Mouse (Mus musculus) neural tube, embryonic 11.5 days (tissue): ENCODE data around the gene Gm42372. TPM values are rescaled to one million over a fixed set of nuclear protein-coding genes. Genes with fewer than 3 reads are reported as not detected.

ENCODE experiments used
- ATAC-seq: fragments of 200-750 bp; cut with Nextera tagmentation; 2 replicates; pipeline ENCODE4 v1.8.0; 2017; ENCODE audit warnings: moderate number of reproducible peaks, mild to moderate bottlenecking, moderate TSS enrichment, moderate library complexity; ENCODE audit not compliant: insufficient read depth, low FRiP score, low TSS enrichment
- DNase-seq: peaks from one replicate; pipeline ENCODE4 v3.0.0-alpha.2; 2015; ENCODE audit warnings: low spot score
- H3K27ac ChIP-seq: fragments of 300-500 bp; sonication (generic); 2 replicates; pipeline ENCODE4 v1.5.1; 2014; ENCODE audit warnings: low read depth, mild to moderate bottlenecking, low read length
- H3K27me3 ChIP-seq: fragments of 300-500 bp; sonication (generic); 2 replicates; pipeline ENCODE4 v1.6.1; 2014; ENCODE audit warnings: mild to moderate bottlenecking, low read length, mixed read lengths; ENCODE audit not compliant: control insufficient read depth, insufficient read depth
- H3K36me3 ChIP-seq: fragments of 300-500 bp; sonication (generic); 2 replicates; pipeline ENCODE4 v1.6.1; 2014; ENCODE audit warnings: mild to moderate bottlenecking, low read length, moderate library complexity, mixed read lengths; ENCODE audit not compliant: control insufficient read depth, insufficient read depth
- H3K4me1 ChIP-seq: fragments of 300-500 bp; sonication (generic); 2 replicates; pipeline ENCODE4 v1.6.1; 2014; ENCODE audit warnings: low read length, mixed read lengths; ENCODE audit not compliant: control insufficient read depth, insufficient read depth
- H3K4me2 ChIP-seq: fragments of 300-500 bp; sonication (generic); 2 replicates; pipeline ENCODE4 v1.6.1; 2014; ENCODE audit warnings: low read depth, mild to moderate bottlenecking, moderate library complexity
- H3K4me3 ChIP-seq: fragments of 300-500 bp; sonication (generic); 2 replicates; pipeline ENCODE4 v1.5.1; 2014; ENCODE audit warnings: low read depth, low read length
- H3K9ac ChIP-seq: fragments of 300-500 bp; sonication (generic); 2 replicates; pipeline ENCODE4 v1.6.1; 2014; ENCODE audit warnings: mild to moderate bottlenecking, low read length
- H3K9me3 ChIP-seq: fragments of 300-500 bp; sonication (generic); 2 replicates; pipeline ENCODE4 v1.6.1; 2016; ENCODE audit warnings: low read length; ENCODE audit not compliant: control insufficient read depth
- WGBS: fragments of 180-500 bp; shearing (Covaris S2); extraction: QIAGEN DNeasy Blood & Tissue Kit; methylation state at CpG from one replicate; pipeline ENCODE4 v1.1.7; 2014; 5-methylcytosine and 5-hydroxymethylcytosine counted together
- polyA plus RNA-seq: library from polyadenylated mRNA; unstranded; fragments of >200 nt; fragmentation: Nextera tagmentation; extraction: Ambion mirVana; gene quantifications from 2 replicates; pipeline ENCODE4 v1.2.1, GENCODE M21; 2014

The Gm42372 gene
- polyA plus RNA-seq, 1 experiment from 2014 or later, result 1.8 TPM

DNA sequence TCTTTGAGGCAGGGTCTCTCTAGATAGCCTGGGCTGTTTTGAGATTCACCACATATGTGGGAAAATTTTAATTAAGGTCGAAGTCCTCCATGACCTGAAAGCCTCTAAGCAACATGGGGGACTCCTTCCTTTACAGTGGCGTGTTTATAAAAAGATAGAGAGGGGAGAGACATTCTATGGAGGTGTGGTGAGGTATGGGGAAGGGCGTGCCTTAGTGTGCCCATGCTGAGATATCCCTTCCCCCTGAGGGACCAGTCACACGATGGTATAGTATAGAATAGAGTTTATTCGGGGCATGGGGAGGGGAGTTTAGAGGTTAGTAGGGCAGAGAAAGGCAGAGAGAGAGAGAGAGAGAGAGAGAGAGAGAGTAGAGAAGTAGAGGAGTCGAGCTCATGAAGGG lies 4.7 kb upstream of the Gm42372 start:
- peaks cover 15% of the 10 kb centered on the region for H3K4me1 ChIP-seq
- H3K27ac ChIP-seq, result no peak overlapping the region
- no peaks in the 10 kb centered on the region for H3K36me3 ChIP-seq
- H3K9me3 ChIP-seq, result no peaks in the 10 kb centered on the region
- ATAC-seq (no peak), DNase-seq (no peak)
- H3K4me2 ChIP-seq, result no peak overlapping the region
- 79% methylated on average over 6 of the region's 6 CpGs for WGBS
- no peak overlapping the region for H3K9ac ChIP-seq
- H3K27me3 ChIP-seq, result no peaks in the 10 kb centered on the region
- H3K4me3 ChIP-seq, result no peak overlapping the region

DNA sequence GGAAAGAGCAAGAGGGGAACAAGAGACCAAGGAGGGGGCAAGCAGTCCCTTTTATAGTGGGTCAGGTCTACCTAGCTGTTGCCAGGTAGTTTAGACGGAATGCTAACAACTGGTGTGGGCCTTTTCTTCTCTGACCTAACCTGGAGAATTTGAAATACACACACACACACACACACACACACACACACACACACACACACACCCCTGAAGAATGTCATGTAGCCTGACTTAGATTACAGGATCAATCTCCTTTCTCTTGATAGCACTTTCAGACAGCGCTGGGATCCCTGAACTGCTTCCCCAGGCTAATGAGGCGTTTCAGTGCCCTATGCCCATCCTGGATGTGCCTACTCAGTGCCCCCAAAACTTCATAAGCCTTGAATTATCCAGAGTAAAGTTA lies 4.3 kb upstream of the Gm42372 start:
- no peak for ATAC-seq
- no peak for DNase-seq
- Histone ChIP-seq H3K9ac (no peak overlapping the region), H3K27ac (no peak overlapping the region), H3K4me2 (no peak overlapping the region), H3K27me3 (no peaks in the 10 kb centered on the region), H3K36me3 (no peaks in the 10 kb centered on the region), H3K9me3 (no peaks in the 10 kb centered on the region), H3K4me1 (peaks cover 18% of the 10 kb centered on the region), H3K4me3 (no peak overlapping the region)
- 95% methylated on average over 3 of the region's 3 CpGs for WGBS

DNA sequence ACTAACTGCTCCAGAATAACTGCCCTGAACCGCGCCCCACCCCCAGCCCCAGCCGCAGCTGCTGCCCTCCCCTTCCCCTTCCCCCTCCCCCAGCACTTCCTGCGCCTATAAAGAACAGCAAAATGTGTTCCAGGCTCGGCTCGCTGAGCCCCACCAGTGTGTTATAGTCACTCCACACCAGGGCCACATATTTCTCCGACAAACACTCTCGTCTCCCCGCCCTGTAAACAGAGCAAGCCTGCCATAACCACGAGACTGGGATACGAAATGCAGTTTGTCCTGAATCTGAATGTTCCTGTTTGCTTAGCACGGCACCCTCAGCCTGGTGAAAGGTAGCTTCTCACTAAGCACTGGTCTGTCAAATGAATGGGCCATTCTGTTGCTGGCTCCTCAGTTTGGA lies 2.5 kb upstream of the Gm42372 start:
- peak; percentile 51; the same call in 1 of the 2 replicates for ATAC-seq
- Histone ChIP-seq H3K27me3 (no peaks in the 10 kb centered on the region), H3K4me3 (no peak overlapping the region; the same call in 1 of the 2 replicates), H3K9me3 (no peaks in the 10 kb centered on the region), H3K4me1 (peaks cover 18% of the 10 kb centered on the region), H3K4me2 (peak overlapping the region; percentile 40), H3K27ac (peak overlapping the region; percentile 73), H3K9ac (peak overlapping the region; percentile 32; the same call in 1 of the 2 replicates), H3K36me3 (no peaks in the 10 kb centered on the region)
- peak; percentile 67 for DNase-seq
- WGBS, result 3% methylated on average over 12 of the region's 12 CpGs

DNA sequence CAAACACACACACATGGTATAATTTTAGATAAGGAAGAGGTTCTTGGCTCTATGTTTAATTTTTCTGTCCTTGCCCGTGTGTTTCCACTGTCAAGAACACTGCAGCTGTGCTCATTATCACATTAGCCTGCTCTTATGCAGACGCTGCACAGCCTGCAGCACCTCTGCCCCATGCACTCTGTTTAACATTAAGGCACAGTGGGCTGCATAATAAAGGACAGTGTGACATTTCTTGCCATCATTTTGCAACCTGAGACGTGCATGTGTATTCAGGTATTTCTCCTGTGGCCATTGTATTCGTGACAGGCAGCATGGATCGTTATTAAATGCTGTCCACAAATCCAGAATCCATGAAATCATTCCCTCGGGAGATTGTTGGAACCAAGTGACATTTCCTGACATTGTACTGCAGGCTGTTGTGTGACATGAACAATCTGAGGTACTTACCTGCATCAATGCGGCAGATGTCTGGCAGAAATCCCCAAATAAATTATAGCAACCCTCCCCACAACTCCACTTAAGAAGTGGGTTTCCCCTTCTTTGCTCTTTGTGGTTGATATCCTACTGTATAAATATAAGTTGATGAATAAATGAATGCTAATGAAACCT lies 4.8 kb downstream of the Gm42372 start:
- Histone ChIP-seq H3K4me3 (no peak overlapping the region), H3K9ac (no peak overlapping the region), H3K9me3 (no peaks in the 10 kb centered on the region), H3K27me3 (no peaks in the 10 kb centered on the region), H3K36me3 (no peaks in the 10 kb centered on the region), H3K4me2 (no peak overlapping the region), H3K27ac (0 out of 2 replicates have a peak overlapping the region, but pooled peaks have one; percentile 20), H3K4me1 (peaks cover 22% of the 10 kb centered on the region)
- ATAC-seq, result no peak
- no peak for DNase-seq
- 67% methylated on average over 7 of the region's 7 CpGs for WGBS

DNA sequence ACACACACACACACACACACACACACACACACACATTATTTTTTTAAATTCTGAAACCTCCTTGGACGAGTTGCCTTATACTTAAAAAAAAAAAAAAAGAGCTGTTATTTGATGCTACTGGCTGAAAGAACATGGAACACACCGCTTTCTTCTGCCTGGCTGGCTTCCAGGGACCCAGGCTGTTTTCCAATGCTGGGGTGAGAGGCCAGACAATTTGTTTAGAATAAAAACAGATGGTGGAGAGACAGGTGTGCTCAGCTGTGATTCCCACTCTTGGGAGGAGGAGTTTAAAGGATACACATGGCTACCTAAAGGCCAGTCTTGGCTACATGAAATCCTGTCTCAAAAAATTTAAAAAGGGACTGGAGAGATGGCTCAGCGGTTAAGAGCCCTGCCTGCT lies 5.5 kb downstream of the Gm42372 start:
- DNase-seq (no peak), ATAC-seq (no peak)
- no peak overlapping the region for H3K27ac ChIP-seq
- no peak overlapping the region for H3K9ac ChIP-seq
- 66% methylated on average over 3 of the region's 3 CpGs for WGBS
- H3K4me2 ChIP-seq, result no peak overlapping the region
- H3K9me3 ChIP-seq, result no peaks in the 10 kb centered on the region
- H3K4me3 ChIP-seq, result no peak overlapping the region
- H3K36me3 ChIP-seq, result no peaks in the 10 kb centered on the region
- peaks cover 15% of the 10 kb centered on the region for H3K4me1 ChIP-seq
- no peaks in the 10 kb centered on the region for H3K27me3 ChIP-seq

DNA sequence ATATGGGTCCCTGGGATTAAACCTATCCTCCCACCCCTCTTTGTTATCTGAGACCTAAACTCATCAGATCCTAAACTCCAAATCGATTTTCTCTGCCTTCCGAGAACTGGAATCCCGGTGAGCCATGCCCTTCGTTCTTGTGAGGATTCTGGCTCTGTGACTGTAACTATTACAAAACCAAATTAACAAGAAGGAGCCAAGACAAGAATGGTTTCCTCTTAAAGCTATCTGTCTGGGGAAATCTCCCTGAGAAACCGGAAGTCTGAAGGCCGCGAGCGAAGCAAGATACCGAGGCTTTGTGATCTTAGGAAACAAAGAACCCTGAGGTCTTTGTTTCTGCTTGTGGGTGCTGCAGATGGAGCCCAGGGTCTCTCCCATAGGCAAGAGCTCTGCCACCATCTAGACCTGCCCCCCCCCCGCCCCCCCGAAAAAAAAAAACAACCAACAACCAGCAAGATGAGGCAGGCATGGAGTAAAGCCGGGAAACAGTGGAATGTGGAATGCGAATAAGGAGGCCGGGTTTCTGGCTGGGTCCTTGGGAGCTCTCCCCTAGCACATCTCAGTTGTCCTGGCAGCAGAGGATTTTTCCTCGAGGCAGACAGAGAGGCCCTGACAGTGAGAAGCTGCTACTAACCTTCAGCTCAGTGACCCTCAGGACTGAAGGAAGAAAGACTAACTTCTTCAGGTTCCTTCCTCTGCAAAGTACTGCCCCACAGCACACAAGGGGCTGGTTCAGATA lies 7.3 kb downstream of the Gm42372 start:
- no peak overlapping the region for H3K4me3 ChIP-seq

DNA sequence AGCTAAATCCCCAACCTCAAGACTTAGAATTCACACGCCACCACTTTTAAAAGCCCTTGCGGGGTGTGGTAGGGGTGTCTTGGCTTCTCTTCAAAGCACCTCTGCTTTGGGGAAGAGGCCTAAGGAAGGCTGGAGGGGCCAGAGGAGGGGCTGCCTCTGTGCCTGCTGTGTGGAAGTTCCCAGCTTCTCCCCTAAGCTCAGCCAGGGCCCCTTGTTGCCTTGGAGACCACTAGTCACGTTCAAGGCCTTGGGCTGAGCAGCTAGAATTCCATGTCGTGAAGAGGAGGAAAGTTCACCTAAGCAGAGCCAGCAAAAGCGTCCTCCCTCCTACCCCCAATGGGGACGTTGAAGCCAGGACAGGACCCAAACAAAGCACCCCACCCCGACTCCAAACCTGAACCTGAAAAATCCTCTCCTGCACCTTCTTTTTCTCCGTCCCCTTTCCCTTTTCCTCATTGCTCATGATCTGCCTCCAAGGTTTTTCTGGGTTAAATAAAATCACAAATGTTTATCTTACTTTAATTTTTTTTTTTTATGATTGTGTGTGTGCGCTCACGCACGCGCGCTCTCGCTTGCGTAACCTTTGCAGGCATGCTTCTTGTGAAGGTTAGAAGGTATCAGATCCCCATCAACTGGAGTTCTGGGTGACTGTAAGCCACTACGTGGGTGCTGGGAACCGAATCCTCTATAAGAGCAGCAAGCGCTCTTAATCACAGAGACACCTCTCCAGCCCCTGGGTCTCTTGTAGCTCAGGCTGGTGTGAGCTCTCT lies 9.0 kb downstream of the Gm42372 start:
- peak overlapping the region; percentile 26; the same call in 1 of the 2 replicates for H3K9ac ChIP-seq
- no peaks in the 10 kb centered on the region for H3K9me3 ChIP-seq
- H3K4me1 ChIP-seq, result peaks cover 26% of the 10 kb centered on the region
- H3K4me3 ChIP-seq, result no peak overlapping the region
- 0 out of 2 replicates have a peak overlapping the region, but pooled peaks have one; percentile 39 for H3K27ac ChIP-seq
- ATAC-seq, result peak; percentile 73
- DNase-seq, result peak; percentile 79
- no peaks in the 10 kb centered on the region for H3K27me3 ChIP-seq
- H3K36me3 ChIP-seq, result no peaks in the 10 kb centered on the region
- WGBS, result 61% methylated on average over 18 of the region's 18 CpGs
- peak overlapping the region; percentile 19; the same call in 1 of the 2 replicates for H3K4me2 ChIP-seq

More for the DNA sequence above, 7.3 kb downstream of the Gm42372 start:
- H3K27me3 ChIP-seq, result no peaks in the 10 kb centered on the region
- H3K27ac ChIP-seq, result 0 out of 2 replicates have a peak overlapping the region, but pooled peaks have one; percentile 34
- H3K9ac ChIP-seq, result no peak overlapping the region
- WGBS, result 50% methylated on average over 15 of the region's 15 CpGs
- H3K4me1 ChIP-seq, result peaks cover 21% of the 10 kb centered on the region
- H3K9me3 ChIP-seq, result no peaks in the 10 kb centered on the region
- no peaks in the 10 kb centered on the region for H3K36me3 ChIP-seq
- ATAC-seq, result no peak
- no peak for DNase-seq
- H3K4me2 ChIP-seq, result no peak overlapping the region

DNA sequence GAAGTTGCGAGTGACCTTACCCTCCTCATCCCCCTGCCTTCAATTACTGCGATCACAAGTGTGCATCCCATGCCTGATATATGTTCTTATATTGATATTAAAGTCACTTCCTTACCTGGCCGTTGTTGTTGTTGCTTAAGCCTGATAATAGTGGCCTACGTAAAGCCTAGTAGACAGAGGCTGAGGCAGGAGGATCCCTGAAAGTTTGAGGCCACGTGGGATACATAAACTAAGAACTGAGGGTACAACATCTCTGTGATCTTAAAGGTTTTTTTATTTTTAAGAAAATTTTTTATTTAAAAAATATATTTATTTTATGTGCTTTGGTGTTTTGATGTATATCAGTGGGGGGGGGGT lies 9.5 kb downstream of the Gm42372 start, which contains the start of gene Ccdc8:
TSS of gene Ccdc8 (plus strand) at position 258 of the 357 bp plus-strand sequence.
- Histone ChIP-seq H3K27me3 (no peaks in the 10 kb centered on the region), H3K4me3 (peak within 1 kb of the TSS; percentile 45), H3K27ac (0 out of 2 replicates have a peak within 1 kb of the TSS, but pooled peaks have one; percentile 39), H3K4me1 (peaks cover 23% of the 10 kb centered on the region), H3K36me3 (no peaks in the 10 kb centered on the region), H3K9me3 (no peaks in the 10 kb centered on the region), H3K4me2 (peak within 1 kb of the TSS; percentile 47), H3K9ac (peak within 1 kb of the TSS; percentile 29)
- WGBS, result 93% methylated on average over 5 of the region's 5 CpGs
- ATAC-seq (no peak), DNase-seq (no peak)
